Mouse (Mus musculus) heart, postnatal 0 days (tissue): ENCODE data around the gene Apobec2.

ENCODE experiments used
- CTCF ChIP-seq: IDR thresholded peaks from 2 replicates; pipeline ENCODE4 v1.5.1; 2016; ENCODE audit warnings: antibody characterized with exemption, control low read depth, low read depth
- EP300 ChIP-seq: IDR thresholded peaks from 2 replicates; pipeline ENCODE4 v1.6.1; 2016; ENCODE audit warnings: antibody characterized with exemption, low read depth

DNA sequence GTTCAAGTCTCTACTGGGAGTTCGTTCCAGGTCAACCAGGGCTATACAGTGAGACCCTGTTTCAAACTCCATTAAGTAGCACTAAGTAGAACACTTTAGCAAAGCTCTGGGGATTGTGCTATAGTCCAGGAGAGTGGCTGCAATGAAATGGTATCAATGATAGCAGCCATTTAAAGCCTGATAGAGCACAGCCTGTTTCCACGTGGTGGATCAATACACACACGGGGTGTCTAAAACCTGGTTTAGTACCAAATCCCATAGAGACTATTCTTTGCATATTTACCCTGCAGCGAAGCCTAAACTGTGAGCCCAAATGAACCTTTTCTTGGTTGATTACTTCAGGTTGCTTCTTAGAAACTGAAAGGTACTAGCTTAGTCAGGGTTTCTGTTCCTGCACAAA lies 31.0 kb downstream of the Apobec2 start:
- no peak for TF ChIP-seq CTCF
- TF ChIP-seq EP300 = no peak
